Mouse (Mus musculus): ENCODE data around the gene Fdxacb1. TPM values are rescaled to one million over a fixed set of nuclear protein-coding genes. Genes with fewer than 3 reads are reported as not detected.

The Fdxacb1 gene
- polyA plus RNA-seq, 1 experiment from 2014 or later: 2.4 TPM

DNA sequence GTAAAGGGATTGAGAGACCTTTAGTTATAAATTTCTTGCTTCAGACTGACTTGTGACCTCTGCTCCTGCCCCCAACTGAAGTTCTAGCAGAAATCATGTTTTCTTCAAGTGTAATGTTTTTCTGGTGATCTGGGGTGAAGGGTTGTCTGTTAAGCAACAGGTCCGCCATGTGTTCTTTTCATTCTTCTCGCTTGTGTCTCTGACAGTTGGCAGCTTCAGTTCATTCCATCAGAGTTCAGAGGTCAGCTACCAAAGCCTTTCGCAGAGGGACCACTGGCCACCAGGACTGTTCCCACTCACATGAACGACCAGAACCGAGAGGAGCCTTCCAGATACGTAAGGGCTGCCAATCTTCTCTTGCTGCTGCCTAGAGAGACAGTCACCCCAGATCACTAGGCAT lies 40.4 kb downstream of the Fdxacb1 start:
- 97% methylated on average over 6 of the region's 6 CpGs for WGBS (ENCODE audit: missing documents)
- H3K79me2 ChIP-seq (ENCODE audit: inconsistent target): no peaks in the 10 kb centered on the region
- peaks cover 55% of the 10 kb centered on the region for H3K36me3 ChIP-seq (ENCODE audit: inconsistent target)
- H3K4me3 ChIP-seq (ENCODE audit: inconsistent target): no peak overlapping the region
- no peak overlapping the region for H3K27ac ChIP-seq

DNA sequence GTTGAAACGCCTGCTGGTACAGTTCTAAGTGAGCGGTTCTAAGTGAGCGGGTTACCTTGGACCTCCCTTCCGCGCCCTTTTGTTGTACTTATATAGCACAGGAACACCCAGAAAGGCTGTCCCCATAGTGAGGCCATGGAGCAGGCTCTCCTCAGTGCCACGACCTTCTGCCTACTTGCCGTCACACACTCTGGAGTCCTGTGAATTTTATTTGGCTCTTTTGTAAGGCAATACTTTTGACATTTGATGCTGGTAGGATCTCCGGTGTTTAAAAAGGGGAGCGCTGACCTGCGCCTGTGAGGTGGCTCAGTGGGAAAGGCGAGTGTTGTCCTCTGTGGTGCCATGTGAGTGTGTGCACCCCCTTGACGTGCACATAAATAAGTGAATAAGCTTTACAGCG lies 41.1 kb downstream of the Fdxacb1 start:
- 98% methylated on average over 13 of the region's 13 CpGs for WGBS (ENCODE audit: missing documents)
- Histone ChIP-seq H3K36me3 (ENCODE audit: inconsistent target) (peaks cover 55% of the 10 kb centered on the region), H3K27ac (no peak overlapping the region), H3K4me3 (ENCODE audit: inconsistent target) (no peak overlapping the region), H3K79me2 (ENCODE audit: inconsistent target) (no peaks in the 10 kb centered on the region)

GRCm38 (mm10) chr9:50811187-50811586 lies 43.2 kb downstream of the Fdxacb1 start:
- WGBS (ENCODE audit: missing documents): 87% methylated on average over 7 of the region's 7 CpGs
- no peak overlapping the region for H3K27ac ChIP-seq
- peaks cover 42% of the 10 kb centered on the region for H3K36me3 ChIP-seq (ENCODE audit: inconsistent target)
- H3K4me3 ChIP-seq (ENCODE audit: inconsistent target): no peak overlapping the region
- H3K79me2 ChIP-seq (ENCODE audit: inconsistent target): no peaks in the 10 kb centered on the region

DNA sequence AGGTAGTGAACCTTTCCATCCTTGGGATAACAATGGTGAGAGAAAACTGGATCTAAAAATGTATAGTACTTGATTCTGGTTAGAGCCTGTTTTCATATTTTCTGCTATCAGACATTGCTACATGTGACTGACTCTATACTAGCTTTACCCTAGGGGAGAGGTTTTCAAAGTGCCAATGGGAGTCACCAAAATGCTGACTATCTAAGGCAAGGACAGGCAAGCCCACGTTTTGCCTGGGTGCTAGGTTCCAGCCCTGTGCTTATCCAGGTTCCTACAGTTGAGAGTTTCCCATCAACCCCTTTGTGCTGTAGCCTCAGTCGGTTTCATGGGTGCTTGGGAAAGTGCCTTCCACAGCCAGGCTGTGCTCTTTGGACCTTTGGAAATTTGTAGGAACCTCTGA lies 43.7 kb downstream of the Fdxacb1 start:
- Histone ChIP-seq H3K4me3 (ENCODE audit: inconsistent target) (no peak overlapping the region), H3K36me3 (ENCODE audit: inconsistent target) (peaks cover 37% of the 10 kb centered on the region), H3K27ac (no peak overlapping the region), H3K79me2 (ENCODE audit: inconsistent target) (no peaks in the 10 kb centered on the region)
- WGBS (ENCODE audit: missing documents): 86% methylated on average over 2 of the region's 2 CpGs

DNA sequence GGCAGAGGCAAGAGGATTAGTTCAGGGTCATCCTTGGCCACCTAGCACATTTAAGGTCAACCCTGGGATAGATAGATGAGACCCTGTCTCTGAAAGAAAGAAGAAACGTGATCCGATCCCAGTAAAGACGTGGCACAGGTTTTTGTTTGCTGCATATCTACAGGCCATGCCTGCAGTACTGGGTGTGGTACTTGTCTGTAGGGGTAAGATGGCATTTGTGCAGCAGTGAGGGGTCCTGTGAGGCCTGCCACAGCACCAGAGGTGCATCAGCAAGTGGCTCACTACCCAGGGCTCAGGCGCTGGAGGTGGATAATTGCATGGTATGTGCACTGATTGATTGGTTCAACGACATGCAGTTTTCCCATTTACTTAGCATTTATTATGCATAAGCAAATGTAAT lies 45.8 kb downstream of the Fdxacb1 start:
- Histone ChIP-seq H3K79me2 (ENCODE audit: inconsistent target) (no peaks in the 10 kb centered on the region), H3K36me3 (ENCODE audit: inconsistent target) (peaks cover 31% of the 10 kb centered on the region), H3K27ac (no peak overlapping the region), H3K4me3 (ENCODE audit: inconsistent target) (no peak overlapping the region)
- 98% methylated on average over 5 of the region's 5 CpGs for WGBS (ENCODE audit: missing documents)

DNA sequence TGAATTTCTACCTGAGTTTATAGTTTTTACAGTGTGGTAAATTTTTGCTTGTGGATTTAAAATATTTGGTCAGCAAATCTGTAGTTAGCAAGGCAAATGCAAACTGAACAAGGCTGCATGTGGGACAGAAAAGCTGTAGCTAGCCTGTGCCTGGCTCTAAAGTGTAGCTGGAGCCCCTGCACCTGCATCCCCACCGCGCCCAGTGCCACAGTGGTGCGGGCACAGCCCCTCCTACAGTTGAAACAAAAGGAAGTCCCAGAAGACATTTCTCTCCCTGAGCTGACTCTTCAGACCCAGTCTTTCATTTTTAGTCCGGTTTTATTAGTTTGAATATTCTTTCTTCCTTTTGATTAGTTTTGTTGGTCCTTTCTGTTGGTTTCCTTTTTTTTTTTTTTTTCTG lies 47.6 kb downstream of the Fdxacb1 start:
- Histone ChIP-seq H3K4me3 (ENCODE audit: inconsistent target) (no peak overlapping the region), H3K79me2 (ENCODE audit: inconsistent target) (no peaks in the 10 kb centered on the region), H3K27ac (no peak overlapping the region), H3K36me3 (ENCODE audit: inconsistent target) (peaks cover 21% of the 10 kb centered on the region; the same call in 1 of the 2 replicates)
- WGBS (ENCODE audit: missing documents): 91% methylated on average over 4 of the region's 4 CpGs

GRCm38 (mm10) chr9:50816512-50816911 lies 48.5 kb downstream of the Fdxacb1 start:
- 92% methylated on average over 1 of the region's 1 CpGs for WGBS (ENCODE audit: missing documents)
- Histone ChIP-seq H3K36me3 (ENCODE audit: inconsistent target) (peaks cover 21% of the 10 kb centered on the region; the same call in 1 of the 2 replicates), H3K4me3 (ENCODE audit: inconsistent target) (no peak overlapping the region), H3K27ac (no peak overlapping the region), H3K79me2 (ENCODE audit: inconsistent target) (no peaks in the 10 kb centered on the region)

GRCm38 (mm10) chr9:50818050-50818449 lies 50.0 kb downstream of the Fdxacb1 start:
- Histone ChIP-seq H3K79me2 (ENCODE audit: inconsistent target) (no peaks in the 10 kb centered on the region), H3K36me3 (ENCODE audit: inconsistent target) (peaks cover 18% of the 10 kb centered on the region), H3K4me3 (ENCODE audit: inconsistent target) (no peak overlapping the region), H3K27ac (no peak overlapping the region)
- 37% methylated on average over 6 of the region's 6 CpGs for WGBS (ENCODE audit: missing documents)

DNA sequence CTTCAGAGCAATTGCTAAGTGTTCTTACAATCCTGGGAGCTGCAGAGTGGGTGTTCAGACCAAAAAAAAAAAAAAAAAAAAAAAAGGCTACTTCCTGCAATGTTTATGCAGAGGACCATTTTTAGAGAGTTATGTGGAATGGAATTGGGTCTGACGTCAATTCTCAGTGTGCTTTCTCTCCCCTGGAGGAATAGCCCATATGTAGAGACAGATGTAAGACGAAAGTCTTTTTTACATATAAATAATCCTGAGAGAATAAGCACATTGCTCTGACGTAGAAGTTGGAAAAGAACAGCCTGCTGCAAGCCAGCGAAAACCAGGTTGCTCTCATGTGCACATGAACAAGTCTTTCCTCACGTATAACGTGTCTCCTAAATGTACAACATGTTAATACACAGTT lies 51.7 kb downstream of the Fdxacb1 start:
- Histone ChIP-seq H3K79me2 (ENCODE audit: inconsistent target) (no peaks in the 10 kb centered on the region), H3K4me3 (ENCODE audit: inconsistent target) (no peak overlapping the region), H3K36me3 (ENCODE audit: inconsistent target) (peaks cover 6% of the 10 kb centered on the region; the same call in 1 of the 2 replicates), H3K27ac (no peak overlapping the region)
- WGBS (ENCODE audit: missing documents): 97% methylated on average over 6 of the region's 6 CpGs

DNA sequence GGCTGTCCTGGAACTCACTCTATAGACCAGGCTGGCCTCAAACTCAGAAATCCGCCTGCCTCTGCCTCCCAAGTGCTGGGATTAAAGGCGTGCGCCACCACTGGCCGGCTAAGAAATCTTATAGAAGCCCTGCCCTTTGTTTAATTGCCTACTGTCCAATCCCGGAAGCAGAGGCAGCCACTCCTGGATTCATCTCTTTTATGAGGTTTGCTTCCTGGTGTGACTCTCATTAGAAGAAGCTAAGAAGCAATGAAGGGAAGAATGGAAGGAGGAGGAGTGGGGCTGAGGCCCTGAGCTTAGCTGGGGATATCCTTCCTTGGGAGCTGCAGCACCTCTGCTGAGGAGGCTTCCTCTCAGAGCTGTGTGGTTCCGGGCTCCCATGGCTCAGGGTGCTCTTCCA lies 53.6 kb downstream of the Fdxacb1 start:
- Histone ChIP-seq H3K4me3 (ENCODE audit: inconsistent target) (no peak overlapping the region), H3K79me2 (ENCODE audit: inconsistent target) (no peaks in the 10 kb centered on the region), H3K36me3 (ENCODE audit: inconsistent target) (peaks cover 6% of the 10 kb centered on the region; the same call in 1 of the 2 replicates), H3K27ac (no peak overlapping the region)
- 98% methylated on average over 6 of the region's 6 CpGs for WGBS (ENCODE audit: missing documents)

- Histone ChIP-seq H3K79me2 (ENCODE audit: inconsistent target) (no peaks in the 10 kb centered on the region), H3K27ac (no peak overlapping the region), H3K4me3 (ENCODE audit: inconsistent target) (no peak overlapping the region), H3K36me3 (ENCODE audit: inconsistent target) (peaks cover 6% of the 10 kb centered on the region; the same call in 1 of the 2 replicates)
- 96% methylated on average over 5 of the region's 5 CpGs for WGBS (ENCODE audit: missing documents)
Observed at GRCm38 (mm10) chr9:50822216-50822615, 54.2 kb downstream of the Fdxacb1 start.

Other genes starting within 250 kb of the Fdxacb1 start
- 36.6 to 64.4 TPM (median 48.4 TPM) in 3 replicates for gene Pts, start 239.5 kb upstream of the Fdxacb1 start, polyA plus RNA-seq (2018)
- 44.2 to 59.1 TPM (median 54.5 TPM) in 3 replicates for gene Il18, start 213.4 kb upstream of the Fdxacb1 start, polyA plus RNA-seq (2018)
- 2.7 to 3.6 TPM (median 2.9 TPM) in 3 replicates for gene Bco2, start 213.1 kb upstream of the Fdxacb1 start, polyA plus RNA-seq (2018)
- gene Tex12, start 206.9 kb upstream of the Fdxacb1 start, polyA plus RNA-seq (2018): not detected in 3 replicates
- 84.1 to 152 TPM (median 148 TPM) in 3 replicates for gene Sdhd, start 164.4 kb upstream of the Fdxacb1 start, polyA plus RNA-seq (2018)
- gene Timm8b, start 164.3 kb upstream of the Fdxacb1 start, polyA plus RNA-seq (2018): 108 to 125 TPM (median 123 TPM) in 3 replicates
- 0.34 to 1.1 TPM (median 0.45 TPM) in 3 replicates for gene Pih1d2, start 150.9 kb upstream of the Fdxacb1 start, polyA plus RNA-seq (2018)
- 17.0 to 40.6 TPM (median 19.3 TPM) in 3 replicates for gene Nkapd1, start 150.8 kb upstream of the Fdxacb1 start, polyA plus RNA-seq (2018)
- 17.0 to 33.3 TPM (median 24.8 TPM) in 3 replicates for gene Dlat, start 108.5 kb upstream of the Fdxacb1 start, polyA plus RNA-seq (2018)
- gene Dixdc1, start 28.7 kb upstream of the Fdxacb1 start, polyA plus RNA-seq (2018): 0.03 TPM in 1 of 3 replicates, not detected in the others
- not detected in 3 replicates for gene 2310030G06Rik, start 21.7 kb upstream of the Fdxacb1 start, polyA plus RNA-seq (2018)
- gene Cryab, start 16.9 kb upstream of the Fdxacb1 start, polyA plus RNA-seq (2018): 0.48 to 0.95 TPM (median 0.95 TPM) in 3 replicates
- not detected in 3 replicates for gene Hspb2, start 15.9 kb upstream of the Fdxacb1 start, polyA plus RNA-seq (2018)
- 15.2 to 18.8 TPM (median 15.5 TPM) in 3 replicates for gene Alg9, start 6.8 kb downstream of the Fdxacb1 start, polyA plus RNA-seq (2018)
- 11.0 to 58.1 TPM (median 28.0 TPM) in 3 replicates for gene 1110032A03Rik, start 7.3 kb downstream of the Fdxacb1 start, polyA plus RNA-seq (2018)
- 14.4 to 23.7 TPM (median 14.9 TPM) in 3 replicates for gene Ppp2r1b, start 77.1 kb downstream of the Fdxacb1 start, polyA plus RNA-seq (2018)
- gene Sik2, start 240.8 kb downstream of the Fdxacb1 start, polyA plus RNA-seq (2018): 8.4 to 15.8 TPM (median 12.2 TPM) in 3 replicates